Mouse (Mus musculus): Measurements from ENCODE around the gene Dexi.

Gene Dexi

DNA sequence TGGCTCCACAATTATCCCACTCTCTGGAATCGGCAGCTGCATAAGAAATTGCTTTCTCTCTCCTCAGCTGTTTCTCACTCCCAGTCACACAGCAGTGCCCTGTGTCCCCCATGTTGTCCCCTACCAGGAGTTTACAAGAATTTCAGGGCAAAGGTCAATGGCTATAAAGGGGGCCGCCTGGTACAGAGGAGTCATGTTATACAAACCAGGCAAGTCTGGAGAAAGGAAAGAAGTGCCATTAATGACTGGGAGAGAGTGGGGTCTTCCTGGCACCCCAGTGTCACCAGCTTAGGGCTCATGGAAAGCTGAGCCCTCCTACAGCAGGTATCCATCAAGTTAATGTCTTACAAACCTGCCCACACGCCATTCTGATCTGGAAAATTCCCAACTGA, 88.3 kb downstream of the Dexi start:
- DNase-seq (ENCODE audit: low spot score in 2 of 2) = no peak

DNA sequence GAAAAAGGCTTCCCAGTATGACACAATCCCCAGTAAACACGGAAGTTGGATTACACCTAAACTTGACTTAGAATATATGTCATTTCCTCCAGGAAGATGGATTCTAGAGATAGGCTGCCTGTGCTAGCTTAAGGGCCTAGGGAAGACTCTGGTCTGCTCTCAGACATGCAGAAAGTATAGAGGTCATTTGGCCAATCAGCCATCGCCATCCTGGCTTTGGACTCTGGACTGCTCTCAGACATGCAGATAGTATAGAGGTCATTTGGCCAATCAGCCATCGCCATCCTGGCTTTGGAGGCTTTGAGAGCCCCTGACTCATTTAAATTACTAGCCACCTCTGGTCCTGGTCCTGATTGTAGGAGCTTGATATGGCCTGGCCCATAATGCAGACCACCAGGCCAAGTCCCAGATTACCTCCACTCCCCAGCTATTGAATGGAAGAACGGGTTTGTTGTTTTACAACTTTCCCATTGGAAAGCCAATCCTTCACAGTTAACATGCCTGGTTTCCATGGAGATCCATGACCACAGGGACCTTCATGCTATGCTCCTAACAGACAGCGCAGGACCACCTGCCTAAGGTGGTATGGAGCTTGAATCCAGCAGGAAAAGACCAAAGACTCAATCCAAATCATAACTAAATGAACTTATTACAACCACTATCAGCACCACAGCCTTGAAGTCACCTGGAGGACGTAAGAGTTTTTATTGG, 88.8 kb downstream of the Dexi start:
- no peak for DNase-seq (ENCODE audit: low spot score in 2 of 2)

All from spleen, postnatal 14 days (tissue).